Mouse (Mus musculus) limb, embryonic 14.5 days (tissue): ENCODE measurements at regions not wholly inside any gene's neighbourhood (a gene's known extent, or its start where the extent isn't known, plus 50 kb on each side); places are given as distances from the start of the nearest gene placed in this dataset.
A peak's percentile ranks its signal among the peaks of the same experiment; 100 is the strongest.

Experiments used
- ATAC-seq: fragments of 200-750 bp; cut with Nextera tagmentation; 2 replicates; pipeline ENCODE4 v1.8.0; 2017; ENCODE audit warnings: low read depth, moderate number of reproducible peaks, moderate TSS enrichment; ENCODE audit not compliant: low FRiP score
- DNase-seq: peaks from one replicate; pipeline ENCODE4 v3.0.0-alpha.2; 2015; ENCODE audit warnings: low spot score
- H3K27ac ChIP-seq: fragments of 300-500 bp; sonication (generic); replicated peaks from 2 replicates; pipeline ENCODE4 v1.5.1; 2014; ENCODE audit warnings: low read depth, mild to moderate bottlenecking, low read length, moderate library complexity, mixed read lengths
- H3K27me3 ChIP-seq: fragments of 300-500 bp; sonication (generic); 2 replicates; pipeline ENCODE4 v1.6.1; 2014; ENCODE audit warnings: low read length, mixed read lengths; ENCODE audit not compliant: control insufficient read depth, insufficient read depth
- H3K36me3 ChIP-seq: fragments of 300-500 bp; sonication (generic); 2 replicates; pipeline ENCODE4 v1.6.1; 2014; ENCODE audit warnings: mild to moderate bottlenecking, low read length, moderate library complexity, mixed read lengths; ENCODE audit not compliant: control insufficient read depth, insufficient read depth
- H3K4me1 ChIP-seq: fragments of 300-500 bp; sonication (generic); 2 replicates; pipeline ENCODE4 v1.6.1; 2014; ENCODE audit warnings: antibody characterized with exemption, low read length, mixed read lengths; ENCODE audit not compliant: control insufficient read depth, insufficient read depth
- H3K4me2 ChIP-seq: fragments of 300-500 bp; sonication (generic); replicated peaks from 2 replicates; pipeline ENCODE4 v1.6.1; 2014; ENCODE audit warnings: low read depth, mild to moderate bottlenecking, low read length, moderate library complexity; ENCODE audit not compliant: severe bottlenecking
- H3K4me3 ChIP-seq: fragments of 300-500 bp; sonication (generic); replicated peaks from 2 replicates; pipeline ENCODE4 v1.5.1; 2014; ENCODE audit warnings: low read length
- H3K9ac ChIP-seq: fragments of 300-500 bp; sonication (generic); 2 replicates; pipeline ENCODE4 v1.6.1; 2014; ENCODE audit warnings: mild to moderate bottlenecking, low read depth, low read length, moderate library complexity; ENCODE audit not compliant: severe bottlenecking
- H3K9me3 ChIP-seq: fragments of 300-500 bp; sonication (generic); 2 replicates; pipeline ENCODE4 v1.6.1; 2016; ENCODE audit warnings: low read length; ENCODE audit not compliant: control insufficient read depth
- POLR2A ChIP-seq: fragments of 200-500 bp; IDR thresholded peaks from 2 replicates; pipeline ENCODE4 v1.8.0; 2012; ENCODE audit warnings: inconsistent platforms, mild to moderate bottlenecking, moderate library complexity, borderline replicate concordance; ENCODE audit not compliant: insufficient read depth, insufficient read length; ENCODE audit errors: extremely low read depth
- WGBS: fragments of 180-500 bp; shearing (Covaris S2); extraction: QIAGEN DNeasy Blood & Tissue Kit; methylation state at CpG from one replicate; pipeline ENCODE4 v1.1.7; 2014; 5-methylcytosine and 5-hydroxymethylcytosine counted together

DNA sequence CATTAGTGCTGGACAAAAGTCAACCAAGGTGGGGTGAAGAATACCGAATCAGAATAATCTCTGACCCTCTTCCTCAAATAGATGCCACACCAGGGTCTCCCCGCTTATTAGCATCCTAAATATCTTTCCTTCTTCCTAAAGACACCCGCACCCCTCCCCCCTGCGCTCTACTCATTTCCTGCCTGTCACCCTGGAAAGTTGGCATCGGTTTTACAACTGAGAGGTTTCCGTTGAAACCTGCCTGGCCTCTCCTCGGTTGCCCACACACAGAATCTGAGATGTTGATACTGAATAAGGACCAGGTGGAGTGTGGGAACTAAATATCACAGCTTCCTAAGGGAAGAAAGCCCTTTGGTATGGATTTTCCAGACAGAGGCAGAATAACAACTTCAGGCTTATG is 137.4 kb upstream of the Adamts18 start:
- Histone ChIP-seq H3K4me2 (peak overlapping the region; percentile 23; the same call in 1 of the 2 replicates), H3K27me3 (peaks cover 33% of the 10 kb centered on the region), H3K9me3 (no peaks in the 10 kb centered on the region), H3K9ac (no peak overlapping the region), H3K36me3 (no peaks in the 10 kb centered on the region), H3K4me1 (peaks cover 17% of the 10 kb centered on the region), H3K27ac (no peak overlapping the region), H3K4me3 (no peak overlapping the region)
- 27% methylated on average over 7 of the region's 7 CpGs for WGBS
- DNase-seq (no peak), ATAC-seq (no peak)
- TF ChIP-seq POLR2A, result no peak

DNA sequence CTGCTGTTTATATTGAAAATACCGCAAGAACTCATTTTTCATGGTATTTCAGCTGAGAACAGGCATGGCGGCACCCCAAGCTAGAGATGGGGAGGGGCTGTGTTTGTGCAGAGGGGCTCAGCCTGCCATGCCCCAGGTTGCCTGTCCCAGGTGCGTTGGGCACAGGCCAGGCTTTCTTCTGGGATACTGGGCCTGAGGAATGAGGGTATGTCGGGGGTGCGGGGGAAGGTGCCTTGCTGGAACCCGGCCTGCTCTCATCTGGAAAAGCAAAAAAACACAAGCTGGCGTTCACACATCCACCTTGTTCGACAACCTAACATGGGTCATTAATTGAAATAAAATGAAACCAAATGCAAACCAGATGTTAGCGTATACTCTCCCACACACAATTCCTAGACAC is 142.2 kb upstream of the Adamts18 start:
- Histone ChIP-seq H3K27ac (no peak overlapping the region), H3K4me2 (peak overlapping the region; percentile 10; the same call in 1 of the 2 replicates)

DNA sequence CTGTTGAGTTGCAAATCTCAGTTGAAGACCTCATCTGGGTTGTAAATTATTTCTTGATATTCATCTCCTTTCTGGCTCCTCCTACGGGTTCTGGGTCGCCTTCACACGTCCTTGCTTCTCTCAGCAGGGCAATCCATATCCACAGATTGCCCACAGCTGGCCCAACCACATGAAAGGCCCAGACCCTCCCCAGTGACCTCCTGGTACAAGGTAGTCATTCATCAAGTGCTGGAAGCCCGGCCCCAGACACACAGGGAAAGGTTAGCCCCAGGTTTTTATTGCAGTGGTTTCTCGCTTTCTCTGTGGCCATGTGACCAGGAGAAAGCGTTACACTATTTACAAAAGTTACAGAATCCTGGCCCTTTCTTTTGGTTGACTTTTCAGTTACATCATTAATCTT is 134.5 kb upstream of the Nudt7 start:
- no peak for ATAC-seq
- Histone ChIP-seq H3K27ac (no peak overlapping the region), H3K9me3 (no peaks in the 10 kb centered on the region), H3K4me2 (no peak overlapping the region), H3K9ac (no peak overlapping the region), H3K36me3 (no peaks in the 10 kb centered on the region), H3K4me3 (no peak overlapping the region), H3K27me3 (no peaks in the 10 kb centered on the region), H3K4me1 (no peaks in the 10 kb centered on the region)
- no peak for TF ChIP-seq POLR2A
- peak; percentile 44 for DNase-seq
- 10% methylated on average over 6 of the region's 6 CpGs for WGBS

More for the DNA sequence above, 142.2 kb upstream of the Adamts18 start:
- no peaks in the 10 kb centered on the region for H3K36me3 ChIP-seq
- H3K4me1 ChIP-seq, result peaks cover 10% of the 10 kb centered on the region
- DNase-seq (peak; percentile 58), ATAC-seq (peak; percentile 63; the same call in 1 of the 2 replicates)
- H3K9me3 ChIP-seq, result no peaks in the 10 kb centered on the region
- H3K4me3 ChIP-seq, result no peak overlapping the region
- 25% methylated on average over 9 of the region's 9 CpGs for WGBS
- 0 out of 2 replicates have a peak, but pooled peaks cover 8% of the 10 kb centered on the region for H3K27me3 ChIP-seq
- TF ChIP-seq POLR2A, result no peak
- no peak overlapping the region for H3K9ac ChIP-seq

DNA sequence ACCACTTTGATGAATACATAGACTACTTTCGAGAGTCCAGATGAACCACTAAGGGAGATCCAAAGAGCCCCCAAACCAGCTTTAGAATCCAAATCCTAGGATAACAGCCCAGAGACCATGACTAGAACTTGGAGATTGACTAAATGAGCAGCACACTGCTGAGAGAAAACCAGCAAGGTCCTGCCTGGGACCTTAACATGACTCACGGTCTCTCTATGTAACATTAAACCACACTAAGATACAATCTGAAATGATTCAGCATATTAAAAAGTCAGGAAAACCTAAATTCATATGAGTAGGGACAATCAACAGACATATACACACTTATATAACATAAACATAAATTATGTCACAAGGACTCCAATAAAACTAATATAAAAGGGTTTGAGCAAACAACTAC is 131.7 kb upstream of the Nudt7 start:
- Histone ChIP-seq H3K4me3 (no peak overlapping the region), H3K9ac (no peak overlapping the region), H3K27ac (no peak overlapping the region), H3K9me3 (no peaks in the 10 kb centered on the region), H3K27me3 (no peaks in the 10 kb centered on the region), H3K4me1 (no peaks in the 10 kb centered on the region), H3K4me2 (no peak overlapping the region), H3K36me3 (no peaks in the 10 kb centered on the region)
- WGBS, result 84% methylated on average over 2 of the region's 2 CpGs
- no peak for DNase-seq
- ATAC-seq, result no peak
- no peak for TF ChIP-seq POLR2A

DNA sequence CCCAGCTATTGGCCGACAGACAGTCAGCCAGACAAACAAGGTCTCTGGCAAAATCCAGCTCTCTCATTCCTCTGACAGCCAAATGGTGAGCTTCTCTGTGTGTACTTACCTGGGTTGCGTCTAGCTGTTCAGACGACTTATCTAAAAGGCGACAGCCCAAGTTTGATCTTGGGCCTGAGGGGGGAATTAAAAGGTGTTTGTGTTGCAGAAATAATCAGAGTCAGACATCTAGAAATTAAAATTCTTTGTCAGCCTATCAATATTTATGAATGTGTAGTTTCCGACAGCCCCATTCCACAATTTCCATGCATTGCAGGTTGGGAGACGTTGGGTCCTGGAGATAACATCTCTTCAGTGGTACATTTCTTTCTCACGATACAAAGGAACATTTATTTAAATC is 128.9 kb upstream of the Nudt7 start:
- DNase-seq (no peak), ATAC-seq (no peak)
- Histone ChIP-seq H3K27me3 (no peaks in the 10 kb centered on the region), H3K27ac (no peak overlapping the region), H3K4me2 (no peak overlapping the region), H3K4me3 (no peak overlapping the region), H3K4me1 (no peaks in the 10 kb centered on the region), H3K9me3 (no peaks in the 10 kb centered on the region), H3K36me3 (no peaks in the 10 kb centered on the region), H3K9ac (no peak overlapping the region)
- 72% methylated on average over 7 of the region's 7 CpGs for WGBS
- TF ChIP-seq POLR2A, result no peak

DNA sequence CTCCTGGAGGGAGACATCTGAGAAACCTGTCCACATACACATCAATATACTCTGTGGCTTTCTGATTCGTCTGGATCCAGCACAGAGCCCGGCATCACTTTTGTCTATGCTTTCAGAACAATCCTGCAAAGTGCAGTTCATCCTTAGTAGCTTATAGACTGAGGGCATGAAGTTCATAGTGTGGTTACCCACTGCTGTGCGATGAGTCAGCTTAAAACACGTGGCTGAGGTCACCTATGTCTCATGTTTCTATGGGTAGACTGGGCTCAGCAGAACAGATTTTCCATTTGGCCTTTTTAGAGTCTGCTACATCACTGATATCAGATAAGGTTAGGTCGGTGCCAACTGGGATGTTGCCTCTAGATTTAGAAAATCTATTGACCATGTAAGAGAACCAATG is 126.8 kb upstream of the Nudt7 start:
- Histone ChIP-seq H3K4me2 (no peak overlapping the region), H3K4me3 (no peak overlapping the region), H3K27ac (no peak overlapping the region), H3K9ac (no peak overlapping the region), H3K9me3 (no peaks in the 10 kb centered on the region), H3K36me3 (no peaks in the 10 kb centered on the region), H3K4me1 (no peaks in the 10 kb centered on the region), H3K27me3 (no peaks in the 10 kb centered on the region)
- no peak for DNase-seq
- 80% methylated on average over 5 of the region's 5 CpGs for WGBS
- no peak for ATAC-seq
- TF ChIP-seq POLR2A, result no peak
